Mouse (Mus musculus) erythroblast, adult 5-6 weeks (primary cell): Measurements from ENCODE around the gene Slc25a29. TPM values are rescaled to one million over a fixed set of nuclear protein-coding genes. Genes with fewer than 3 reads are reported as not detected.
"Not testable (repeated sequence)": the region's sequence is repeated elsewhere in the genome, so short reads cannot be mapped to it uniquely, and the experiment has no call there.

Experiments
- ATAC-seq: replicated peaks from 2 replicates; pipeline ENCODE4 v1.8.0; 2016; ENCODE audit warnings: moderate number of reproducible peaks, mild to moderate bottlenecking, moderate TSS enrichment, inconsistent platforms; ENCODE audit not compliant: poor library complexity, low FRiP score, severe bottlenecking
- total RNA-seq, 2 experiments: library from RNA; stranded (forward) in 1 of 2; stranded (reverse) in 1 of 2; fragments of 150-400 nt in 1 of 2; fragments of 200-764, 138-1000 nt in 1 of 2; gene quantifications; 2 replicates each; pipeline versions ENCODE4 v1.2.3 to v1.2.4; 2015 to 2017; ENCODE audit warnings: low replicate concordance in 2 of 2

The Slc25a29 gene
- total RNA-seq (2015; ENCODE audit: low replicate concordance), result 0.84 and 1.7 TPM in 2 replicates
- total RNA-seq (2017; ENCODE audit: low replicate concordance), result not detected in 2 replicates

DNA sequence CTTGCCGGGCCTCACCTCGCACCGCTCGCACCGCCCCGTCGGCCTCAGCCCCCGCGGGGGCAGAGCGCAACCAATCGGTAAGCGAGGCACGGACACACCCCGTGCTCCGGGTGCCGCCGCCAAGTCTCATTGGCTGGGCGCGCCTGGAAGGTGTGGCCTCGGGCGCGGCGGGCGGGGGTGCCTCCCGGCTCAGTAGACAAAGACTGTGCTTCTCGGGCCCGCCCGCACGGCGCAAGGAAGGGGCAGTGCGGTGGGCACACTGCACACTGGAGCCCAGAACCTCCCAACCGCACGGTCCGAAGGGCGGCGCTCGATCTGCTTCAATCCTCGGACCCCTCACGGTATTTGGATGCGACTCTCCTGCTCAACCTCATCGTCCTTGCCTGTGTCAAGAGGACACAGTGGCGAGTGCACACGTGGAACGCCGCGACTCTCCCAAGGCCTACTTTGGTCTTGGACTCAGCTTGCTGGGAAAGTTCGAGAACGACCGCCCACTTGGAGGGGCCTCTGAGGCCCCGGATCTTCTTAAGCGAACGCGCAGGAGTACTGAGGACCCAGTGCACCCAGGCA, at the start of gene Slc25a29, which contains the start of gene Slc25a47:
Slc25a29 (minus strand) TSS at position 44 of the 570 bp plus-strand sequence.
Slc25a47 (plus strand) TSS at position 207 of the 570 bp plus-strand sequence.
- ATAC-seq, result peak; percentile 98

DNA sequence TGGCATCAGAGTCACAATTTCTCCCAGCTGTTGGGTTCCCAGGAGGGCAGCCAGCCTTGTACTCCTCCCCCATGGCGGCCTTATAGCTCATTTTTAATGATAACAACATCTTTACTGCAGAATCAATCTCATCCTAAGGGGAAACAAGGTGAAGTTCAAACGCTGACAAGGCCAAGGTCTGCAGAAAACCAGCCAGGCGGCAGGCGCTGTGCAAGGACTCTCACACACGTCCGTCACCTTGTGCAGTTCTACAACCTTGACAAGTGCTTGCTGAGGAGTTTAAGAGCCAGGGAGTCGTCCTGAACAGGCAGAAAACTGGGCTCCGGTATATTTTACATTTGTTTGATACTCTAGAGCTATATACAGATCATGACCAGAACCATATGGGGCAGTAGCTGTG, 47.1 kb upstream of the Slc25a29 start:
- no peak for ATAC-seq

DNA sequence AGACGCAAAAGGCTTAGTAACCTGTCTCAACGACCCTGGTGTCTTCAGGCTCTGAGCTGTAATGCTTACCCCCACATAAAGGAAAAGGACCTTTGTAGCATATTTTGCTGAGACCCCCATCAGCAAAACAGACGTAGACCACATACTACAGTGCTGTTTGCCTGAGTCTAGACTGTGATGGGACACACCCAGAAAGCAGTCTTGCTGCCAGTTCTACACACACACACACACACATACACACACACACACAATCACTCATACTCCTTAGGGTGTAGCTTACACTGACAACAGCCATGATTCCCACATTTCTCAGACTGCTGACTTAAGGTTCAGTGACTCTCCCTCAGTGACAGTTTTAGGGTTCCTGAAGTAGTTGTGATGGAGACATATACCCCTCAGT, 45.5 kb upstream of the Slc25a29 start:
- ATAC-seq, result no peak

DNA sequence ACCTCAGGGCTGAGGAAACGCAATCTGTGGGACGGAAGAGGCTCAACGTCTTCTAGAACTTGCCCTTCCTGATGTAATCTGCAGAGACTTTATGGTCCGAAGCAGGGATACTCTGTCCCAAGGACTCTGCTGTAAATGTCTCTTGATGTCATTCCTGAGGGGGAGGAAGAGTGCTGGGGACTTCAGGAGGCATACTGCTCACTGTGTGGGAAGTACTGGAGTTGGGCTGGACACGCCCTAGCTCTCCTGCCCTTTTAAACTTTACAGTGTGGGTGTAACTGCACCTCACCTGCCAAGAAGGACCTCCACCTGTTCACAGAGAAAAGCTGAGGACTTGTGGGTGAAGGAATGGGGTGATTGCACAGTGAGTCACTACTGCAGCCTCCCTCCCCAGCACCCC, 44.9 kb upstream of the Slc25a29 start:
- no peak for ATAC-seq

DNA sequence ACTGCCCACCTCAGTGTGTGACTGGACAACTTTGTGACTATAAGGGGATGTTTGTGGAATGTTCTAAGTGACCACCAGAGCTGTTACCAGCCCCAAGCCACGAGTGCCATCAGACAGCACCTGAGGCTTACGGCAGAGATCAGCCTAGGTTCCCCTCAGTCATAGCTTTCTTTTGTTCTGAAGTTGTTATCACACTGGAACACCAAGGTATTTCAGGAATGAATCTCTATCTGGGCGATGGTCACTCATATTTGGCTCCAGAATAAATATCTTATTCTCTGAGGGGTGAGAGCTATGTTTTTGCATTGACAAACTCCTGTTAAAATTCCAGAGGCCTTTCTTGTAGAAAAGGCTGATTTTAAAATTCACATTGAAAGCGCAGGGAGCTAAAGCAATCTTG, 43.5 kb upstream of the Slc25a29 start:
- ATAC-seq, result no peak

DNA sequence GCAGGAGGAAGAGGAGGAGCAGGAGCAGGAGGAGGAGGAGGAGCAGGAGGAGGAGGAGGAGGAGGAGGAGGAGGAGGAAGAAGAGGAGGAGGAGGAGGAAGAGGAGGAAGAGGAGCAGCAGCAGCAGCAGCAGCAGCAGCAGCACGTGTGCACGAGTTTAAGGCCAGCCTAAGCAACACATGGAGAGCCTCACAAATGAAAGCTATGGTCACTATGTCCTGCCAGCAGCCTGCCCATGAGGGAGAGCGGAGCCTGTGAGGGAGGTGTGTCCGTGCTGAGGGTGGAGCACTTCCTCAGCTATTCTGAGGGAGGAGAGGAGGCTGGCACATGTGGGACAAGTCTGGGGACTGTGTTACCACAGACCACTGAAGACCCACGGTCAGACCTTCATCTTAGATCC, 37.4 kb upstream of the Slc25a29 start:
- ATAC-seq, result no peak

DNA sequence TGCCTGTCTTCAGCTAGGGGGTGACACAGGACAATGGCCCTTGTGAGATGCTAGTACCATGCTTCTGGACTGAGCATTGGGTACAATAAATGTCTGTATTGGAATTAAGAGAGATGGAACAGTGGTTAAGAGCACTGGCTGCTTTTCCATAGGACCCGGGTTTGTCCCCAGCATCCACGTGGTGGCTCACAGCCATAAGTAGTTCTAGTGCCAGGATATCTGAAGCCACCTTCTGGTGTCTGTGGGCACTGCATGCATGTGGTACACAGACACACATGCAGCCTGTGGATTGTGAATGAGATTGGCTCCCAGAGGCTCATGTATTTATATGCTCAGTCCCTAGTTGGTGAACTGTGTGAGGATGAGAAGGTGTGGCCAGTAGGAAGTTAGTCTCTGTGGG, 33.9 kb upstream of the Slc25a29 start:
- ATAC-seq, result 0 out of 2 replicates have a peak, but pooled peaks have one; percentile 56

DNA sequence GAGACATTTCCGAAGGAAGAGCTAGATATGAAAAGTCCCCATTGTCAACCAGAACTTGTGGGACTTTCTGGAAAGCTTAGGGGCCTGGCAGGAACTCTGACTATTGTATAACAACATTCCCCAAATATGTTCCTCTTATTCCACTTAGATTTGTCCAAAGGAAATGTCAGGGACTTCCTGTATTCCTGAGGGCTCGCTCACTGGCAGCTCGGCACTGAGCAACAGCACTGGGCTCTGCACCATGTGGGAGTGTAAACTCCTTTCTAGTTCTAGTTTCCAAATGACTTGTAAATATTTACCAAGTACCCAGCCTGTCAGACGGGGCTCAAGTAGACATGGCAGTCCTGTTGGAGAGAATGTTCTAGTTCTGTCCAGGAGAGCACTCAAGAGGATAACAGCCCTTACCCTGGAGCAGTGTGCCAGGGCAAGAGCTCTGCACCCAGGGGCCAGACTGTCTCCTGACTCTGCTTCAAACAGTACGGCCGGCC, 29.4 kb upstream of the Slc25a29 start:
- ATAC-seq, result no peak

DNA sequence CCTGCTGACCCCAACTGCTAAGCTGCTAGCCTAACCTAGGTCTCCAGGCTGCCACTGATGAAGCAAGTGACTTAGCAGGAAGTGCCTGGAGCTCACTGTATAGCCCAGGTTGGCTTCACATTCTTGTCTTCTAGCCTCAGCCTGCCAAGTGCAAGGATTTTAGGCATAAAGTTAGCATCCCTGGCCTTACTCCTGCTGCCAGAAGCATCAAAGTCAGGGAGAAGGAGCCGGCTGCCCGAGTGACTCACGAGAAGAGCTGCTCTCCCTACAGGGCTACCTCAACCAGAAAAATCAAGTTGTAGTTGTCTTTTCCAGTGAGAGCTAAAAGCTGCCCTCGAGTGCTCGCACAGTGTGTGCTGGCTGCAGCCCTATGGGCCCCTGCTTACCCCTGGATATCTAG, 22.8 kb upstream of the Slc25a29 start:
- no peak for ATAC-seq

DNA sequence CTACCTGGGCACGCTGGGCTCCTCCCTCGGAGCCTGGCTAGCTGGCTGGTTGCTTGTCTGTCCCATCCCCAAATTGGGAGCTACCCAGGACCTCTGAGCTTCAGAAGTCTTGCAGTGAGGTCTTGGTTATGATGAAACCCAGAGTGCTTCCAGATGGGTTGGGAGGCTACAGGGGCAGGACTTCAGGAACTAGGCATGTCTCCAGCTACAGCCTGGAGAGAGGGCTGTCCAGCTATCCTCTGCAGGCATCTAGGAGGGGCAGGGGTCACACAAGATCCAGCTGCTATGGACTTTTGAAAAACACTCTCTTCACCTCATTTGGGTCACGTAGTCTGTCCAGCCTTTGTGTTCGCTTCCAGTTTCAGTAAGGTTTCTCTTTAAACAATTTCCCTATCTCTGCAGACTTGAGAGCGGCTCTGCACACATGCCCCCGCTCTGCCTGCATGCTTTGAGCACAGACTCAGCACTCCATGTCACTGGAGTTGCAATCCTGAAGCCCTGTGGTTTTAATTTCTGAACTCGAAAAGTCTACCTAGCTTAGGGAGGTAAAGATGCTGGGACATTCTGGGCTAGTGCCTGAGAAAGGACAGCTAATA, 22.0 kb upstream of the Slc25a29 start:
- ATAC-seq, result no peak

DNA sequence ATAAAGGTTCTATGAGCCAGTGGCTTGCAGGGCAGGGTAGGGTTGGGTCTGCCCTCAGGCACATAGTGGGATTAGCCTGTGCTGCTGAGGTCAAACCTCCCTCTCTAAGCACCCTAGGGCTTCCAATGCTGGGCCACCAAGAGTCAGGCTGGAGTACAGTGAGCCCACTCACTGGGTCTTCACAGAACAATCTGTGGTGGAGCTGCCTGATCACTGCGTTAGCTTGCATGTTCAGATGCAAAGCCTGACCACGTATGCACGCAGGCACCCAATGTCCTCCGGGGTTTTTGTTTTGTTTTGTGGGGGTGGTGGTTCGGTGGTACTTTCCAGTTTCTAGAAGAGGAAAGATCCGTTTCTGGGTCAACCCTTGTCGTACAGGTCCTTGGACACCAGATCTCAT, 21.4 kb upstream of the Slc25a29 start:
- no peak for ATAC-seq

DNA sequence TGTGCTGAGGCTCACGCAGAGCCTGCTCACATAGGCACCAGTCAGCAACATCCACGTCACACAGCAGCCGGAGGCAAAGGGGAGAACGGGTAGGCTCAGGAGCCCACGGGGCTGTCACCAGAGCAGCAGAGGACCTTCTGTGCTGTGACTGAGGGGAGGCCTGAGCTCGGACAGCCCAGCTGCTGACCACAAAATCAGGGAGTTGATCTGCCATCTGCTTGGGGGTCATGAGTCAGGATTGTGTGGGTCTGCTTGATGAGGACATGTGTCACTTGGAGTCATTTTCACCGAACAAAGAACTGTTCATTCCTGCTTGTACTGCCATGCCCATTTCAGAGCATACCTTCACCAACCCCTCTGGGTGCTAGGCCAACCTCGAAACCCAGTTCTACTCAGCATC, 20.5 kb upstream of the Slc25a29 start:
- ATAC-seq, result no peak

DNA sequence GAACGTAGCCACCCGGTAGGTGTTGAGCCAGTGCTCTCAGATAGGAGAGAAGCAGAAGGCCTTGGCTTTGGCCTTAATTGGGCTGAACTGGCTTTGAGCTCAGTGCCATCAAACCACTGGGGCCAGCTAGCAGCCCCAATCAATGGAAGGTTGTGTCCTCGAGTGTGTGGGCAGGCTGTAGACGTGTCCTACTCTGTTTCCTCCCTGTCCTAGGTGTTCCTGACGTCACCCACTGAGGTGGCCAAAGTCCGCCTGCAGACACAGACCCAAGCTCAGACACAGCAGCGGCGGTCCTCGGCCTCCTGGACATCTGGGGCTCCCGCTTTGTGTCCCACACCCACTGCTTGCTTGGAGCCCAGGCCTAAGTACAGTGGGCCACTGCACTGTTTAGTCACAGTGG, 19.4 kb upstream of the Slc25a29 start:
- ATAC-seq, result no peak

DNA sequence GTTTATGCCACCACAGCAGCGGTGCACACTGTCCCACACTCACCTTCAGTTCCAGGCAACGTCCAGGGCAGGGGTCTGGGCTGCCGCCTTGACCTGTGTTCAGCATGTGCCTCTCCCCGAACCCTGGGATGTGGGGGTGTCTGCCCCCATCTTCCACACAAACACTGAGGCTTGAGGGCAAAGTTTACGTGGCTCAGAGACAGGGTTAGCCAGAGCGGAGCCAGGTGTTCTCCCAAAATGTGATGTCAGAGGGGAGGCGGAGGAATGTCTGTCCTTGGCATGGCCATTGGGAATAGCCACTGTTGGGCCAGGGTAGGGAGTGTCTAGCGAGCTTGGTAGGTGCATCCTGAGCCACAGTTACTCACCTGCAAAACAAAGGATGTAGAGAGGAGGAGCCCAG, 17.1 kb upstream of the Slc25a29 start:
- ATAC-seq, result no peak

DNA sequence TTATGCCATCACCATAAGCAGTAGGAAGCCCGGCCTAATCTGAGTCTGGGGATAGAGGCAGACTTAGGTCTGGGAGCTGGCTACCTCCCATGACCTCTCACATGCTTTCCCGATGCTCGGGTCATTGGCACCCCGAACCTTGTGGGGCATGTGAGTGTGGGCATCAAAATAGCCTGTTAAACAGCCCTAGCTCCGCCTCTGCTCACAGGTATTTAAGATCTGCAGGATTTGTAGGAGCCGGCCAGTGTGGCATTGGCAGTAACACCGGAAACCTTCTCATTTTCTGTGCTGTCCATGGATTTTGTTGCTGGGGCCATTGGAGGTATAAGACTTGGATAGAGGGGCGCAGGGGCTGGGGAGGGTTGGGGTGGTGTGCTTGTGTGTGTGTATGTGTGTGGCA, 15.2 kb upstream of the Slc25a29 start:
- no peak for ATAC-seq

DNA sequence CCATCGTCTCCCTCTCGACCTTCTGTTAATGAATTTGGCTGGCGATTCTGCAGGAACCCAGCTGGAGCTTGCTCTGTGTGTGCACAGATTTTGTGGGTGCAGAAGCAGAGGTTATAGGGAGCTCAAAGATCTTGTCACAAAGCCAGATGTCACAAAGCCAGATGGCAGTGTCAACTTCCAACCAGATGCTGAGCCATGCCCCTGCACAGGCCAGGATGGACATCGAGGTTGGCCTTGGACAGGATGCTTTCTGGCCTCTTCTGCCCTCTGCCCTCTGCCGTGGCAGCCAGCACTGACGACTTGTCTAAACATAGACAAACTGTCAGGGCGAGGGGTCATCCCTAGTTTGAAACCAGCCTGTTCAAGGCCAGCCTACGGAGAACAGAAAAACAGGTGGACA, 14.4 kb upstream of the Slc25a29 start:
- ATAC-seq, result no peak

DNA sequence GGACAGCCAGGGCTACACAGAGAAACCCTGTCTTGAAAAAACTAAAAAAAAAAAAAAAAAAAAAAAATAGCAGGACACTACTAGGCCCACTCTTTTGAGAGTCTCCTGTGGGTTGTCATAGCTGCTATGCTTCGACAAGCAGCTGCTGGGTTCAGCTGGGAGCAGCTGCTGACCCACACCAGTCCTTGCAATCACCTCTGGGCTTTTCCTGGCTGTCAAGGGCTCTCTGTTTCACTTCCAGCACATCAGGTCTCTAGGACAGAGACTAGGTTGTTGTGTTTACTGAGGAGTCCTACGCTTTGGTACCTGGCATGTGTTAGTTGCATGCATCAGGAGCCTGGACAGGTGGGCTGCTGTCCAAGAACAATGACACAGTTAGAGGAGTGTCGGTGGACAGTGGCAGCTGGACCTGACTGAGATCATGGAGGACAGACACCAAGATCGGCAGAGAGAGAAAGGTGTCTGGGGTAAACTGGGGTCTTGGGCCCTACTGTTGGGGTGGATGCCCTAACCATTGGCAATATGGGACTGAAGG, 13.9 kb upstream of the Slc25a29 start:
- ATAC-seq, result no peak

DNA sequence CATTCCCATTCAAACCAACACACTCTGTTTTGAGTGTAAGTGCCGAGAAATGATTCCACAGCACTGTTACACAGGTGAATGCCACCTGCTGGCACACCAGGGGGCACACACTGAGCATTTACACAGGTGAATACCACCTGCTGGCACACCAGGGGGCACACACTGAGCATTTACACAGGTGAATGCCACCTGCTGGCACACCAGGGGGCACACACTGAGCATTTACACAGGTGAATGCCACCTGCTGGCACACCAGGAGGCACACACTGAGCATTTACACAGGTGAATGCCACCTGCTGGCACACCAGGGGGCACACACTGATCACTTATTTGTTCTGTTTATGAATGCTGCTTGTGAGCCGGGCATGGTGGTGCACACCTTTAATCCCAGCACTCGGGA, 12.3 kb upstream of the Slc25a29 start:
- ATAC-seq, result not testable (repeated sequence)

DNA sequence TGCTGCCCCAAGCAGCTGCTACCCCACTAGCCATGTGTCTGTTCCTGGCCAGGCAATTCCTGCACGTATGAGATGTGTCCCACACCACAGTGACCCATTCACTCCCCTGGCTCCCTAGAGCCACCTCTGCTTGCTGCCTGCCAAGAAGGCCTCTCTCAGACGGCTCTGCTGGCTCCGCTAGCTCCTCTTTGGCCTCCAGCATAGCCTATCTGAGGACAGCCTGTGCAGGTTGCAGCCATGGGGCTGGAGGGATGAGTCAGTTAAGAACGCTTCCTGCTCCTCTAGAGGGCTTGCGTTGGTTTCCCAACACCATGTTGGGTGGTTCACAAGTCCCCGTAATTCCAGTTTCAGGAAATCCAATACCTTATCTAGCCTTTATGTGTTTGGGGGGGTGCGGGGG, 7.0 kb upstream of the Slc25a29 start:
- ATAC-seq, result no peak

DNA sequence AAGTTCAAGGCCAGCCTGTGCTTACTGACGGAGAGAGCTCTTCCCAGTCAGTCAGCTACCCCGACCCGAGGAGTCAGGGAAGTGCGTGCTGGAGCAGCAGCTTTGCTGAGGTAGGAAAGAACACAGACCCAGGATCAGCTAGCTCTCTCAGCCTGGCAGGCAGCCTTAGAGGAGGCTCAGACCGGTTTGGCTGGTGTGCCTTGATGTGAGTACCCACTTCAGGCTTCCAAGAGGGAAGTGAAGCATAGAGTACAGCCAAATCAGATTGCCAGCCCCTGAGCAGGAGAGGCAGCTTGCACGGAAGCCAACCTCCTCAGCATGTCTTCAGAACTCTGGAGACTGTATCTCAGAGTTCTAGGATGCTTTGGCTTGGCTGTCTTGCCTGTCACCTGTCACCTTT, 5.5 kb upstream of the Slc25a29 start:
- ATAC-seq, result no peak

DNA sequence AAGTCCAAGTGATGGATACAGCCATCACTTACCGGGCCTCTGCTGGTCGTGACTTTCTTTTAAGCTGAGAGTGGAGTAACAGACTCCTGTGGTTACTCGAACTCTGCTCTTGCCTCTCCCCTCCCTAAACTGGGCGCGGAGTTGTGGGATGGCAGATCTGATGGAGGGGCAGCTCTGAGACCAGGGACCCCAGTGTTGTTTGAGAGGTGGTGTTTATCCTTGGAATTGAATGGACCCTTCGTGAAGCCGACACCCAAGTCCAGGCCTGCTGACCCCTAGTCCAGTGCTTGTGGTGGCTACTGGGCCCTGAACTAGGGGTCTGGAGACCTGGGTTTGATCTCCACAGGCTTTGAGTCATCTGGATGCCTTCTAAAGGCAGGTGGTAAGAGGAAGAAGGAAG, 1.0 kb upstream of the Slc25a29 start:
- no peak for ATAC-seq
